Mouse (Mus musculus): ENCODE data around the gene Ak9. TPM values are rescaled to one million over a fixed set of nuclear protein-coding genes. Genes with fewer than 3 reads are reported as not detected.
A peak's percentile ranks its signal among the peaks of the same experiment; 100 is the strongest.

The Ak9 gene
- total RNA-seq, 1 experiment from 2014 or later, result not detected

DNA sequence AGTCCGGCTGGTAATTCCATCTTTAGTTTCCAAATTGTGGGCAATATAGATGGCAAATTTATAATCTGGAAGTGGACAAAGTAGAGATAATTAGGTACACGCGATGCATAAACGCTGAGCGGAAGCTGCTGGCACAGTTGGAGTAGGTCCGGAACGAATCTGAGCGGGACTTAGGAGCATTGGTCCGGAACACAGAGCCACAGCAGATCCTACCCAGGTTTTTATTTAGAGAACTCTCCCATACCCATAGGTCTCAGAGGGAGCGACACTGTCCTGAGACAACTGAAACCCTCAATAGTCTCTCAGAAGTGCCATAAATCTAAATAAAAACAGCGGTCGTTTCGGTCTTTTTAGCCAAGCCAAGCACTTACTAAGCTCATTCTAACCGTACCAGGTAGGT, 145.9 kb downstream of the Ak9 start:
- peak; percentile 22; the same call in 1 of the 2 replicates for ATAC-seq (replicated peaks; ENCODE audit: low read depth, poor library complexity, severe bottlenecking)

DNA sequence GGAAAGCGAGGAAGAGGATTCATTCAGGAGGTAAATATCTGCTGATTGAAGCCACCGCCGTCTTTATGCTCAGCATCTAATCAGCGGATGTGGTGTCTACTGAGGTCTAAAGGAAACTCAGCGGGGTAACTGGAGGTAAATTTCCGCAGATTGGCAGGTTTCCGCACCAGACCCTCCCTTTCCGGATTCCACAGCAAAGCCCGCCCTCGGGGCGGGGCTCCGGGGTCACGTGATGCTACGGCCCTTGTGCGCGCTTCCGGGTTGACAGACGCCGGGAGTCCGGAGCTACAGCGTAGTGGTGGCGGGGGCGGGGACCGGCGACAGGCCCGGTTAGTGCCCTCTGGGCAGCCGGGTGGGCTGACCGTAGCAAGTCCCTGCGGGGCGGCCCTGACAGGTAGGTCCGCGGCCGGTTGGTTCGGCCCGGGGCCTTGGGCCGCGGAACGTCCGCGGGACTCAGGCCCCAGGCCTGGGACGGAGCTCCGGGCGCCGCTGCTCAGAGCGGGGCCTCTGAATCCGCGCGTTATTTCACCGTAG, 146.4 kb downstream of the Ak9 start, which contains the start of gene Zbtb24:
Gene Zbtb24 (plus strand): TSS at position 247 of the 534 bp plus-strand sequence.
- peak; percentile 98 for ATAC-seq (replicated peaks; ENCODE audit: low read depth, poor library complexity, severe bottlenecking)

DNA sequence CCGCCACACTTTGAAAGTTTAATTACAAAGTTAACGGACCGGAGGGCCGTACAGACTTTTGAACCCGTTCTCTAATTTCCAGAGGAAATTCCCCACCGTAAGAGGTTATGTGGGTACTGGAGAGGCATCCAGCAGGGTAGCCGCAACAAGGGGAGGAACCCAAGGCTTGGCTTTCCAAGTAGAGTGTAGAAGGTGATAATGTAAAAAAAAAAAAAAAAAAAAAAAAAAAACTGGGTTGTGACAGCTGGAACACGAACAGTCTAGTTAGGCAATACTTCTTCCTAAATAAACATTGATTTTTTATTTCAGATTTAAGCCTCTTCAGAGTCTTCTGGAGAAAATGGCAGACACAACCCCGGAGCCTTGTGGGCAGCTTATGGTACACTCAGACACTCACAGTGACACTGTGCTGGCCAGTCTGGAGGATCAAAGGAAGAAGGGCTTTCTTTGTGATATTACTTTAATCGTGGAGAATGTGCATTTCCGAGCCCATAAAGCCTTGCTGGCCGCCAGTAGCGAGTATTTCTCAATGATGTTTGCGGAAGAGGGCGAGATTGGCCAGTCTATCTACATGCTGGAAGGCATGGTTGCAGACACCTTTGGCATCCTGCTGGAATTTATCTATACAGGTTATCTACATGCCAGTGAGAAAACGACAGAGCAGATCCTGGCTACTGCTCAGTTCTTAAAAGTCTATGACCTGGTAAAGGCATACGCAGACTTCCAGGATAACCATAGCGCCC, 147.2 kb downstream of the Ak9 start:
- ATAC-seq (replicated peaks; ENCODE audit: low read depth, poor library complexity, severe bottlenecking), result no peak

GRCm38 (mm10) chr10:41451656-41452055, 147.9 kb downstream of the Ak9 start:
- ATAC-seq (replicated peaks; ENCODE audit: low read depth, poor library complexity, severe bottlenecking), result no peak

- ATAC-seq (replicated peaks; ENCODE audit: low read depth, poor library complexity, severe bottlenecking), result no peak
Observed at GRCm38 (mm10) chr10:41452791-41453190, 149.0 kb downstream of the Ak9 start.

GRCm38 (mm10) chr10:41459990-41460389, 156.2 kb downstream of the Ak9 start:
- ATAC-seq (replicated peaks; ENCODE audit: low read depth, poor library complexity, severe bottlenecking), result no peak

DNA sequence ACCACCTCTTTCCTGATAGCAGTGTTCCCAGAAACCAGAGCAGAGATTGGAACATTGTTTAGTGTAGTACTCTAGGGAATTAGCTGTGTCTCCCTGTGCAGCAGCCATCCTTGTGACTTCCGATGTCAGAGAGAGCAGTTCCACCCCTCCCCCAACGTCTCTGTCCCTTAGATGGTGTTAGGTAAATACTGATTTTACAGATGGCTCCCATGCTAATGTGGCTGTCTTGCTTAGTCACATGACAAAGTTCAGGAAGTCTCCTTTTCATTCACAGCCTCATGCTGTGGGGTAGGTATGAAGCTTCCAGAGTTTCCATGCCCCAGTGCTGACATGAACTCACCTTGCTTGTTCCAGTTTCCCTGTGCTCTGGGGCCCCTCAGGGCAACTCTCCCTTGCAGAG, 156.7 kb downstream of the Ak9 start:
- ATAC-seq (replicated peaks; ENCODE audit: low read depth, poor library complexity, severe bottlenecking), result no peak

GRCm38 (mm10) chr10:41461057-41461722, 157.4 kb downstream of the Ak9 start:
- ATAC-seq (replicated peaks; ENCODE audit: low read depth, poor library complexity, severe bottlenecking), result no peak

DNA sequence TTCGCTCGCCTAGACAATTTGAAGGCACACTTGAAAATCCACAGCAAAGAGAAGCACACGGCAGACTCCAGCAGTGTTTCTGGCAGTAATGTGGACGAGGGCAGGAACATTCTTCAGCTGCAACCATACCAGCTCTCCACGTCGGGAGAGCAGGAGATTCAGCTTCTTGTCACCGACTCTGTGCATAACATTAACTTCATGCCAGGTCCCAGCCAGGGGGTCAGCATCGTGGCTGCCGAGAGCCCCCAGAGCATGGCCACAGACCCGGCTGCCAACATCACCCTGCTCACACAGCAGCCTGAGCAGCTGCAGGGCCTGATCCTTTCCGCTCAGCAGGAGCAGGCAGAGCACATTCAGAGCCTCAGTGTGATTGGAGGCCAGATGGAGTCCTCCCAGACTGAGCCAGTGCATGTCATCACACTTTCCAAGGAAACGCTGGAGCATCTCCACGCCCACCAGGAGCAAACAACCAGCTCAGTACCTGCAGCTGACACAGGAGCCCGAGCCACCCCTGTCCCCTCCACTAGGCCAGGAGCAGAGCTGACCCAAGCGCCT, 160.7 kb downstream of the Ak9 start:
- no peak for ATAC-seq (replicated peaks; ENCODE audit: low read depth, poor library complexity, severe bottlenecking)

- ATAC-seq (replicated peaks; ENCODE audit: low read depth, poor library complexity, severe bottlenecking), result no peak
Observed at GRCm38 (mm10) chr10:41467325-41467724, 163.5 kb downstream of the Ak9 start.

GRCm38 (mm10) chr10:41470693-41471092, 166.9 kb downstream of the Ak9 start:
- no peak for ATAC-seq (replicated peaks; ENCODE audit: low read depth, poor library complexity, severe bottlenecking)

DNA sequence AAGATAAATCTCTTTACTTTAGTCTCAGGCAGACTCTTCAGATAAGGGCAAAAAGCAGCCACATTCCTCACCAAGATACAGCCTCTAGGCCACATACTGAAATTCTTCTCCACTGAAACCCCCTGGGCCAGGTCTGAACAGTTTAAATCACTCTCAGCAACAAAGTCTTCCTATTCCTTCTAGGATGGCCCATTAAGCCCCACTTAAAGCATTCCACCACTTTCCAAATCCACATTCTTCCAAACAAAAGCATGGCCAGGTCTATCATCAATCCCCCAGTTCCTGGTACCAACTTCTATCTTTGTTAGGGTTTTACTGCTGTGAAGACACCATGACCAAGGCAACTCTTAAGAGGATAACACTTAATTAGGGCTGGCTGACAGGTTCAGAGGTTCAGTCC, 168.8 kb downstream of the Ak9 start:
- no peak for ATAC-seq (replicated peaks; ENCODE audit: low read depth, poor library complexity, severe bottlenecking)

DNA sequence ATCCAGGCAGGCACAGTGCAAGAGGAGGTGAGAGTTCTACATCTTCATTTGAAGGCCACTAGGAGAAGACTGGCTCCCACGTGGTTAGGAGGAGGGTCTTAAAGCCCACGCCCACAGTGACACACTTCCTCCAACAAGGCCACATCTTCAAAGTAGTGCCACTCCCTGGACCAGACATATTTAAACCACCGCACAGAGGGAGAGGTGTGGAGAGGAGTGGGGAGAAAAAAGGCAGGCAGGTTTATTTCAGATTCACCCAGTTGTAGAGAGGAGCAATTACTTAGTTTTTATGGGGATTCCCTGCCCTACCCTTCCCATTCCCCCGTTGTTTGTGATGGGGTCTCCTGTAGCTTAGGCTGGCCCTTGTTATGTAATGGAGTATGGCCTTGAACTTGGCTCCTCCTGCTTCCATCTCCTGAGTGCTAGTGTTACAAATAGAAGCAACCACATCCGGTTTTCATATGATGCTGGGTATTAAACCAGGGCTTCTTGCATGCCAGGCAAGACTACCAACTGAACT, 169.2 kb downstream of the Ak9 start:
- no peak for ATAC-seq (replicated peaks; ENCODE audit: low read depth, poor library complexity, severe bottlenecking)

DNA sequence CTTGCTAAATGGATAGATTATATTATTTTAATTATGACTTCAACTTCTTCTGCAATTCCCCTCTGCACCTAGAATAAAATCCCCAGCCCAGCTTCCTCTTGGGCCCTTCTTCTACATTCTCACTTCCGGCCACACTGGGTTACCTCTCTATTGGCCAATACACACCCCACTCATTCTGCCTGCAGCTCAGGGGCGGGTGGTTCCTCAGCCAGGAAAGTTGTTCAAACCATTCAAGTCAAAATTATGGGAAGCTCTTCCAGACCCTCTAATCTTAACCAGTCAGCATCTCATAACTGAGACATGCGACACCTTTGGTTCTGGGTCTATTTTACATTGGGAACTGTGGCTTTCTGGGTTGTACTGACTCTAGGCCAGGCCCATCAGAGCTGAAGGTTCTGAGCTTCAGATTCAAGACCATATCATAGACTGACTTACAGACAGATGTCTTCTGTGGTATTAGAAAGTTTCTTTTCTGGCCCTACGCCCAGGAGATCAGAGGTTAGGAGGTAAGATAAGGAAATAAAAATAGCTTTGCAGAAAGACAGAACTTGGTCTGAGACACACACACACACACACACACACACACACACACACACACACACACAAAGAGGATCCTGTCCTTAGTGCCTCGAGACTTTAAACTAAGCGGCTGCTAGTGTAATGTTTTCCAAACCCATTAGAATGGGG, 170.1 kb downstream of the Ak9 start:
- ATAC-seq (replicated peaks; ENCODE audit: low read depth, poor library complexity, severe bottlenecking), result peak; percentile 51

GRCm38 (mm10) chr10:41474981-41475391, 171.2 kb downstream of the Ak9 start:
- ATAC-seq (replicated peaks; ENCODE audit: low read depth, poor library complexity, severe bottlenecking), result no peak

- ATAC-seq (replicated peaks; ENCODE audit: low read depth, poor library complexity, severe bottlenecking), result peak; percentile 29
Observed at GRCm38 (mm10) chr10:41476171-41477017, 172.6 kb downstream of the Ak9 start, which contains the start of gene Mical1. Gene Mical1 (plus strand): TSS chr10:41476314.

DNA sequence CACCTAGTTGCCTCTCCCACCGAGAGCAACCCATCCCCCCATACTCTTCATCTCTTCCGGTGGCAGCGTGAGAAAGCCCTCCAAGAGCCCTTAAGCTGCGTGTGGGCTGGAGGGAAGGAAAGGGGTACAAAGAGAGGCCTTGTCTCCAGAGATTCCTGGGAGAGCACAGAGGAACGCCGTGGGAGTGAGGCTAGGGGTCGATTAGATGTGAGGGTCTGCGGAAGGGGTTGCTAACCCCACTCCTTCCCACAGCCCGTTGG, 173.2 kb downstream of the Ak9 start:
- no peak for ATAC-seq (replicated peaks; ENCODE audit: low read depth, poor library complexity, severe bottlenecking)

DNA sequence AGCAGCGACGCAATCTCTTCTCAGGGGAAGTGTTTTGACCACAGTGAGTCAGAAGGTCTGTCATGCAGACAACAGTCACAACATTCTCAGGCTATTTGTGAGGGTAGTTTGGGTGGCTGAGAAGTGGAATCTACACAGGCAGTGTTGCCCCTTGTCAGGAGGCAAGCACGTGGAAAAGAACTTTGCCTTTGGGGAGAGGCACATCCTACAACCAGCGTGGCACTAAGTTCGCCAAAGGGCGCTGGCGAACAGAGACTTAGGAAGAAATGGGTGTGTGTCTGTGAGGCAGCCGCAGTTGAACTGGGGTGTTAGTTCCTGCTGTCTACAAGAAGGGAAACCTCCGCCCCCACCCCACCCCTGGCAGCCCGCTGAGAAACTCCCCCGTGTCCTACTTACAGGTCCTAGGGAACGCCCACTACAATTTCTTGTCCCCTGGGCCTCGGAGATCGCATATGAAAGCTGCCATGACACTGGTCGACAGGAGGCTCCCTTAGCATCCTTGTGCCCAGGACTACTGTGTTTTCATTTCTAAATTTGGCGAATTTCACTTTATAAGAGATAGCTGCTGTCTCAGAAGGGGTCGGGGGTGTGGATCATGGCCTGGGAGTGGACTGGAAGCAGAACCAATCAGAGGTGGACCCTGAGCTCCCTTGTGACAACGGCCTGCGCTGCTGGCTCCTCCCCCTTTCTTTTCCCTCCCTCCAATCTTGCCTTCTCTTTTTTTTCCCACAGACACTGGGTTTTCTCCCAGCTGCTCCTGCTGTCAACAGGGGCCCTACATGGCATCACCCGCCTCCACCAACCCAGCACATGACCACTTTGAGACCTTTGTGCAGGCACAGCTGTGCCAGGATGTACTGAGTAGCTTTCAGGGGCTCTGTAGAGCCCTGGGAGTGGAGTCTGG, 173.8 kb downstream of the Ak9 start:
- ATAC-seq (replicated peaks; ENCODE audit: low read depth, poor library complexity, severe bottlenecking), result peak; percentile 43

GRCm38 (mm10) chr10:41479961-41480360, 176.2 kb downstream of the Ak9 start:
- ATAC-seq (replicated peaks; ENCODE audit: low read depth, poor library complexity, severe bottlenecking), result no peak
